Mouse (Mus musculus) liver, adult 2 months (tissue): ENCODE measurements around the gene Sgca.

ENCODE experiments used
- CTCF ChIP-seq: fragments of 200-500 bp; IDR thresholded peaks from 2 replicates; pipeline ENCODE4 v1.5.1; 2011; ENCODE audit warnings: low read depth, low read length, control low read depth
- POLR2A ChIP-seq: fragments of 200-500 bp; IDR thresholded peaks from 2 replicates; pipeline ENCODE4 v1.6.1; 2011; ENCODE audit warnings: low read length, control low read depth; ENCODE audit not compliant: insufficient read depth; ENCODE audit errors: extremely low read depth

GRCm38 (mm10) chr11:94955103-94955502 lies 21.0 kb downstream of the Sgca start:
- TF ChIP-seq POLR2A (no peak), CTCF (no peak)
